Comparison of ENCODE assay signal across 8 mouse cellular contexts in the genomic region with DNA sequence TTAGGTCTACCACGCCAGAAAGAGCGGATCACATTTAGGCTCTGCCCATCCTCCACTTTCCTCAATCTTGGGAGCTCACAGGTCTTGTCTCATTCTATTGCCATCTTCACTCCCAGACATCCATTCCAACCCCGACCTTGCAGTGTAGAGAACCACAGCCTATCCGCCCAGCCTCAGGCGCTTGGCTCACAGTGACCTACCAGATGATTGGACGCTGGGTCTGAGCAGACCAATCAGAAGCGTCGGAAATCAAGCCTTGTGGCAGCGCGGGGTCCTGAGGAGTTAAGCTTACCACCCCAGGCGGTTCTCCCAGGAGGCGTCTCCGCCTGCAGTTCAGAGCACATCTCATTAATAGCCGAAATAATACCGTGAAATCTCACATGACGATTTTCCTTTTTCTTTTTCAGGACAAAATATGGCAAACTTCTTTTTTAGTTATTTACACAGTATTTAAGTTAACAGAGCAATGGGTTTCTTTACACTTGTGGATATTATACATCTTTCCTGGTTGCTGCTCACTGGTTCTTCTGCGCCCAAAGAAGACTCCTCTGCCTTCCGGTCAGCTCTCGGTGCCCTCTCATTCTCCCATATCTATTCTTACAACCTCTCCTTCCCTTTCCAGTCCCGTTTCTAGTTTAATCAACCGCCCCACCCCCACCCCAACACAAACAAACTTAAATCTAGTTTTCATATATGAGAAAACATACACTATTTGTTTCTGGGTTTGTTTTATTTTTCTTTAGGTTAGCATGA. TPM values are rescaled to one million over a fixed set of nuclear protein-coding genes. Genes with fewer than 3 reads are reported as not detected.
DNase-seq lines count a peak whose midpoint lies in the region; ATAC-seq lines count a peak whose summit lies in the region.

No protein-coding gene starts in this region.

- H3K4me2 ChIP-seq in forebrain, embryonic 11.5 days (ENCODE audit: low read depth, low read length, severe bottlenecking): peak overlapping the region; percentile 26; the same call in 1 of the 2 replicates
- H3K4me2 ChIP-seq in hindbrain, embryonic 11.5 days (replicated peaks; ENCODE audit: low read depth, low read length): 0 out of 2 replicates have a peak overlapping the region, but pooled peaks have one; percentile 17
- peak overlapping the region; percentile 24 for H3K4me2 ChIP-seq in limb, embryonic 11.5 days (ENCODE audit: low read depth, severe bottlenecking)
- H3K4me2 ChIP-seq in midbrain, embryonic 14.5 days (ENCODE audit: low read length): peak overlapping the region; percentile 47

- WGBS in forebrain, embryonic 11.5 days: 26% methylated on average over 21 of the region's 21 CpGs
- 25% methylated on average over 21 of the region's 21 CpGs for WGBS in hindbrain, embryonic 11.5 days
- WGBS in limb, embryonic 11.5 days: 23% methylated on average over 21 of the region's 21 CpGs
- 22% methylated on average over 21 of the region's 21 CpGs for WGBS in midbrain, embryonic 14.5 days

- peak; percentile 36 to 54 for DNase-seq in cerebellum, postnatal 10 days
- peak; percentile 41 for DNase-seq in Muller cell, postnatal 12 days (ENCODE audit: inconsistent ontology term)
- peak; percentile 69 for DNase-seq in forebrain, embryonic 11.5 days (ENCODE audit: low spot score)
- peak; percentile 67 for DNase-seq in hindbrain, embryonic 11.5 days (ENCODE audit: low spot score)
- peak; percentile 68 for DNase-seq in limb, embryonic 11.5 days (ENCODE audit: low spot score)
- DNase-seq in midbrain, embryonic 14.5 days: peak; percentile 77
- peak; percentile 48 for DNase-seq in testis, postnatal 10 days (ENCODE audit: low spot score)

- 0 out of 2 replicates have a peak, but pooled peaks cover 2% of the 10 kb centered on the region for H3K4me1 ChIP-seq in forebrain, embryonic 11.5 days (replicated peaks; ENCODE audit: control insufficient read depth, insufficient read depth, low read length)
- no peaks in the 10 kb centered on the region for H3K4me1 ChIP-seq in hindbrain, embryonic 11.5 days (replicated peaks; ENCODE audit: control insufficient read depth, insufficient read depth, low read length)
- no peaks in the 10 kb centered on the region for H3K4me1 ChIP-seq in limb, embryonic 11.5 days (ENCODE audit: control insufficient read depth, insufficient read depth, low read length)
- peaks cover 5% of the 10 kb centered on the region for H3K4me1 ChIP-seq in midbrain, embryonic 14.5 days (ENCODE audit: control insufficient read depth, insufficient read depth, low read length)

- no peak overlapping the region for H3K27ac ChIP-seq in forebrain, embryonic 11.5 days (ENCODE audit: low read depth, low read length)
- H3K27ac ChIP-seq in hindbrain, embryonic 11.5 days (ENCODE audit: low read depth, low read length): no peak overlapping the region
- H3K27ac ChIP-seq in limb, embryonic 11.5 days (replicated peaks; ENCODE audit: low read depth, low read length): no peak overlapping the region
- H3K27ac ChIP-seq in midbrain, embryonic 14.5 days (replicated peaks; ENCODE audit: low read depth, low read length): no peak overlapping the region

- H3K36me3 ChIP-seq in forebrain, embryonic 11.5 days (ENCODE audit: control insufficient read depth, insufficient read depth, low read length): no peaks in the 10 kb centered on the region
- H3K36me3 ChIP-seq in hindbrain, embryonic 11.5 days (ENCODE audit: control insufficient read depth, insufficient read depth, low read length): no peaks in the 10 kb centered on the region
- no peaks in the 10 kb centered on the region for H3K36me3 ChIP-seq in limb, embryonic 11.5 days (ENCODE audit: control insufficient read depth, insufficient read depth, low read length)
- H3K36me3 ChIP-seq in midbrain, embryonic 14.5 days (ENCODE audit: control insufficient read depth, insufficient read depth, low read length): no peaks in the 10 kb centered on the region

- no peak overlapping the region for H3K4me3 ChIP-seq in forebrain, embryonic 11.5 days (ENCODE audit: low read depth, low read length)
- H3K4me3 ChIP-seq in hindbrain, embryonic 11.5 days (ENCODE audit: low read depth, low read length): no peak overlapping the region
- H3K4me3 ChIP-seq in limb, embryonic 11.5 days (ENCODE audit: low read depth, low read length): no peak overlapping the region
- H3K4me3 ChIP-seq in midbrain, embryonic 14.5 days (replicated peaks; ENCODE audit: low read depth, low read length): no peak overlapping the region

- ATAC-seq in cerebellum, adult (ENCODE audit: insufficient number of reproducible peaks, low FRiP score, low TSS enrichment): no peak
- peak; percentile 91 for ATAC-seq in forebrain, embryonic 11.5 days (replicated peaks; ENCODE audit: low FRiP score)
- peak; percentile 89 for ATAC-seq in hindbrain, embryonic 11.5 days (ENCODE audit: low FRiP score)
- peak; percentile 91 for ATAC-seq in limb, embryonic 11.5 days (ENCODE audit: insufficient number of reproducible peaks, low FRiP score, low TSS enrichment, low read depth)
- ATAC-seq in midbrain, embryonic 14.5 days (ENCODE audit: low FRiP score, low TSS enrichment): peak; percentile 89

- no peaks in the 10 kb centered on the region for H3K9me3 ChIP-seq in forebrain, embryonic 11.5 days (ENCODE audit: control insufficient read depth, low read length)
- H3K9me3 ChIP-seq in hindbrain, embryonic 11.5 days (ENCODE audit: control insufficient read depth, low read length): no peaks in the 10 kb centered on the region
- H3K9me3 ChIP-seq in limb, embryonic 11.5 days (ENCODE audit: control insufficient read depth, low read length): no peaks in the 10 kb centered on the region
- H3K9me3 ChIP-seq in midbrain, embryonic 14.5 days (ENCODE audit: control insufficient read depth, low read length): no peaks in the 10 kb centered on the region

- H3K27me3 ChIP-seq in forebrain, embryonic 11.5 days (ENCODE audit: control insufficient read depth, insufficient read depth, low read length): no peaks in the 10 kb centered on the region
- no peaks in the 10 kb centered on the region for H3K27me3 ChIP-seq in hindbrain, embryonic 11.5 days (ENCODE audit: control insufficient read depth, insufficient read depth, low read length)
- no peaks in the 10 kb centered on the region for H3K27me3 ChIP-seq in limb, embryonic 11.5 days (ENCODE audit: control insufficient read depth, insufficient read depth, low read length)
- no peaks in the 10 kb centered on the region for H3K27me3 ChIP-seq in midbrain, embryonic 14.5 days (ENCODE audit: control insufficient read depth, insufficient read depth, low read length)

- H3K9ac ChIP-seq in forebrain, embryonic 11.5 days (ENCODE audit: low read length): no peak overlapping the region
- no peak overlapping the region for H3K9ac ChIP-seq in hindbrain, embryonic 11.5 days (ENCODE audit: low read depth, low read length)
- no peak overlapping the region for H3K9ac ChIP-seq in limb, embryonic 11.5 days (ENCODE audit: low read length)
- H3K9ac ChIP-seq in midbrain, embryonic 14.5 days (replicated peaks; ENCODE audit: low read length): no peak overlapping the region

RNA-seq across cellular contexts. Expression of a gene that starts 3.0 kb away (rescaled TPM):
- polyA plus RNA-seq in forebrain, embryonic 11.5 days (2014; fragmentation: Nextera tagmentation; extraction: Ambion mirVana): 0.13 TPM in 1 of 2 replicates, not detected in the other
- polyA plus RNA-seq in hindbrain, embryonic 11.5 days (2014; fragmentation: Nextera tagmentation; extraction: Ambion mirVana): not detected in 2 replicates
- 0.30 TPM in 1 of 2 replicates, not detected in the other for polyA plus RNA-seq in limb, embryonic 11.5 days (2014; fragmentation: Nextera tagmentation; extraction: Ambion mirVana)
- polyA plus RNA-seq in midbrain, embryonic 14.5 days (2014; fragmentation: Nextera tagmentation; extraction: Ambion mirVana): not detected in 2 replicates

RNA-seq across cellular contexts. Expression of a gene that starts 9.3 kb away (rescaled TPM):
- 2.7 and 4.0 TPM in 2 replicates for polyA plus RNA-seq in forebrain, embryonic 11.5 days (2014; fragmentation: Nextera tagmentation; extraction: Ambion mirVana)
- polyA plus RNA-seq in hindbrain, embryonic 11.5 days (2014; fragmentation: Nextera tagmentation; extraction: Ambion mirVana): 2.4 and 3.7 TPM in 2 replicates
- polyA plus RNA-seq in limb, embryonic 11.5 days (2014; fragmentation: Nextera tagmentation; extraction: Ambion mirVana): 2.8 and 4.1 TPM in 2 replicates
- 0.93 TPM in 1 of 2 replicates, not detected in the other for polyA plus RNA-seq in midbrain, embryonic 14.5 days (2014; fragmentation: Nextera tagmentation; extraction: Ambion mirVana)

RNA-seq across cellular contexts. Expression of a gene that starts 10.6 kb away (rescaled TPM):
- 2.9 and 5.4 TPM in 2 replicates for polyA plus RNA-seq in forebrain, embryonic 11.5 days (2014; fragmentation: Nextera tagmentation; extraction: Ambion mirVana)
- 3.4 and 5.3 TPM in 2 replicates for polyA plus RNA-seq in hindbrain, embryonic 11.5 days (2014; fragmentation: Nextera tagmentation; extraction: Ambion mirVana)
- polyA plus RNA-seq in limb, embryonic 11.5 days (2014; fragmentation: Nextera tagmentation; extraction: Ambion mirVana): 5.1 and 5.4 TPM in 2 replicates
- polyA plus RNA-seq in midbrain, embryonic 14.5 days (2014; fragmentation: Nextera tagmentation; extraction: Ambion mirVana): 2.2 TPM in 2 replicates

RNA-seq across cellular contexts. Expression of a gene that starts 11.7 kb away (rescaled TPM):
- 0.95 TPM in 1 of 2 replicates, not detected in the other for polyA plus RNA-seq in forebrain, embryonic 11.5 days (2014; fragmentation: Nextera tagmentation; extraction: Ambion mirVana)
- 0.32 TPM in 1 of 2 replicates, not detected in the other for polyA plus RNA-seq in hindbrain, embryonic 11.5 days (2014; fragmentation: Nextera tagmentation; extraction: Ambion mirVana)
- polyA plus RNA-seq in limb, embryonic 11.5 days (2014; fragmentation: Nextera tagmentation; extraction: Ambion mirVana): 0.35 and 0.78 TPM in 2 replicates
- polyA plus RNA-seq in midbrain, embryonic 14.5 days (2014; fragmentation: Nextera tagmentation; extraction: Ambion mirVana): 0.47 and 1.1 TPM in 2 replicates

RNA-seq across cellular contexts. Expression of a gene that starts 15.9 kb away (rescaled TPM):
- polyA plus RNA-seq in forebrain, embryonic 11.5 days (2014; fragmentation: Nextera tagmentation; extraction: Ambion mirVana): 4.7 and 5.9 TPM in 2 replicates
- 3.6 and 4.8 TPM in 2 replicates for polyA plus RNA-seq in hindbrain, embryonic 11.5 days (2014; fragmentation: Nextera tagmentation; extraction: Ambion mirVana)
- polyA plus RNA-seq in limb, embryonic 11.5 days (2014; fragmentation: Nextera tagmentation; extraction: Ambion mirVana): 6.3 and 7.9 TPM in 2 replicates
- 2.8 and 5.0 TPM in 2 replicates for polyA plus RNA-seq in midbrain, embryonic 14.5 days (2014; fragmentation: Nextera tagmentation; extraction: Ambion mirVana)
